Mouse (Mus musculus): Measurements from ENCODE around the gene Vav2. TPM values are rescaled to one million over a fixed set of nuclear protein-coding genes. Genes with fewer than 3 reads are reported as not detected.

The Vav2 gene
- total and polyA plus RNA-seq, 3 experiments: 11.3 to 12.5 (median 11.9) TPM

- Histone ChIP-seq H3K4me3 (no peak overlapping the region), H3K9ac (ENCODE audit: low read depth, low read length) (no peak overlapping the region), H3K79me2 (replicated peaks; ENCODE audit: control insufficient read depth, insufficient read depth, low read length) (0 out of 2 replicates have a peak, but pooled peaks cover 2% of the 10 kb centered on the region), H3K36me3 (ENCODE audit: control insufficient read depth, insufficient read depth, low read length) (no peaks in the 10 kb centered on the region), H3K4me1 (ENCODE audit: control insufficient read depth, insufficient read depth, low read length) (peaks cover 19% of the 10 kb centered on the region), H3K27ac (0 out of 2 replicates have a peak overlapping the region, but pooled peaks have one; percentile 4), H3K27me3 (ENCODE audit: control insufficient read depth, insufficient read depth, low read length) (no peaks in the 10 kb centered on the region)
- intact Hi-C loops (cut with DNase I): no loop called here
- no peak for DNase-seq
- 63% methylated on average over 7 of the region's 7 CpGs for WGBS
- TF ChIP-seq CTCF (IDR thresholded peaks at IDR 0.05) (no peak), POLR2A (IDR thresholded peaks at IDR 0.05; ENCODE audit: insufficient read depth, low read depth, low read length) (no peak), EP300 (IDR thresholded peaks at IDR 0.05; ENCODE audit: insufficient read depth, low read depth, low read length) (no peak)
Observed at GRCm38 (mm10) chr2:27412245-27412800, 14.5 kb downstream of the Vav2 start.

GRCm38 (mm10) chr2:27411688-27412174 is 15.1 kb downstream of the Vav2 start:
- no peak for TF ChIP-seq CTCF (IDR thresholded peaks at IDR 0.05)
- TF ChIP-seq EP300 (IDR thresholded peaks at IDR 0.05; ENCODE audit: insufficient read depth, low read depth, low read length): no peak
- no peak for TF ChIP-seq POLR2A (IDR thresholded peaks at IDR 0.05; ENCODE audit: insufficient read depth, low read depth, low read length)
- H3K27me3 ChIP-seq (ENCODE audit: control insufficient read depth, insufficient read depth, low read length): no peaks in the 10 kb centered on the region
- peak in 1 of 2 experiments; percentile 59 for DNase-seq
- no peak overlapping the region for H3K9ac ChIP-seq (ENCODE audit: low read depth, low read length)
- H3K36me3 ChIP-seq (ENCODE audit: control insufficient read depth, insufficient read depth, low read length): no peaks in the 10 kb centered on the region
- WGBS: 49% methylated on average over 8 of the region's 8 CpGs
- intact Hi-C loops (cut with DNase I): no loop called here
- no peak overlapping the region for H3K27ac ChIP-seq
- H3K4me1 ChIP-seq (ENCODE audit: control insufficient read depth, insufficient read depth, low read length): peaks cover 17% of the 10 kb centered on the region
- H3K4me3 ChIP-seq: no peak overlapping the region
- 0 out of 2 replicates have a peak, but pooled peaks cover 2% of the 10 kb centered on the region for H3K79me2 ChIP-seq (replicated peaks; ENCODE audit: control insufficient read depth, insufficient read depth, low read length)

DNA sequence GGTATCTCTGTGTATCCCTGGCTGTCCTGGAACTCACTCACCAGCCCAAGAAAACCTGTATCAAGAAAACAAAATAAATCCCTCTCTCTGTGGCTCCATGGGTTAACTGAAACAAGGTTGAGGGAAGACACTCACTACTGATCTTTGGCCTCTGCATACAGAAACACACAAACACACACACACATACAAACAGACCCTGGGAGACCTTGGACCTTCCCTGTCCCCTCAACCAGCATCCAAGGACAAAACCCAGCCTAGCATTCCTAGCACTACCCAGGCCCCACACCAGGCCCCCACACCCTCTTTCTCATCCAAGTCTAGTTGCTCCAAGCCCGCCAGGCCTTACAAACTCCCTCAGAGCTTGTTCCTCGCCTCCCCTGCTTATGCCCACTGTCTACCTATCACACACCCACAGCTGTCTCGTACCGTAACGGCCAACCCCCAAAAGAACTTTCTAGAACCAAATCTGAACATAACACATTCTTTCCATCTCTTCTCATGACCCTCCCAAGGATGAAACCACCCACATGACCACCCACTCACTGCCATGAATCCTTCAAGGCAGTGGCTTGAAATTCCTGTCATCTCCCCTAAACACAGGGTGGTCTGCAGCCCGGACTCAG is 16.2 kb downstream of the Vav2 start:
- WGBS: 91% methylated on average over 6 of the region's 6 CpGs
- no peak for DNase-seq
- H3K27me3 ChIP-seq (ENCODE audit: control insufficient read depth, insufficient read depth, low read length): no peaks in the 10 kb centered on the region
- intact Hi-C loops (cut with DNase I): no loop called here
- H3K4me1 ChIP-seq (ENCODE audit: control insufficient read depth, insufficient read depth, low read length): peaks cover 17% of the 10 kb centered on the region
- H3K4me3 ChIP-seq: no peak overlapping the region
- TF ChIP-seq EP300 (IDR thresholded peaks at IDR 0.05; ENCODE audit: insufficient read depth, low read depth, low read length) (no peak), CTCF (IDR thresholded peaks at IDR 0.05) (no peak)
- no peak overlapping the region for H3K27ac ChIP-seq
- no peak overlapping the region for H3K9ac ChIP-seq (ENCODE audit: low read depth, low read length)
- no peaks in the 10 kb centered on the region for H3K36me3 ChIP-seq (ENCODE audit: control insufficient read depth, insufficient read depth, low read length)
- 0 out of 2 replicates have a peak, but pooled peaks cover 2% of the 10 kb centered on the region for H3K79me2 ChIP-seq (replicated peaks; ENCODE audit: control insufficient read depth, insufficient read depth, low read length)

GRCm38 (mm10) chr2:27408194-27408593 is 18.6 kb downstream of the Vav2 start:
- no peak for DNase-seq
- Histone ChIP-seq H3K27me3 (ENCODE audit: control insufficient read depth, insufficient read depth, low read length) (no peaks in the 10 kb centered on the region), H3K4me3 (no peak overlapping the region), H3K9ac (ENCODE audit: low read depth, low read length) (no peak overlapping the region), H3K79me2 (replicated peaks; ENCODE audit: control insufficient read depth, insufficient read depth, low read length) (0 out of 2 replicates have a peak, but pooled peaks cover 3% of the 10 kb centered on the region), H3K36me3 (ENCODE audit: control insufficient read depth, insufficient read depth, low read length) (no peaks in the 10 kb centered on the region), H3K4me1 (ENCODE audit: control insufficient read depth, insufficient read depth, low read length) (peaks cover 10% of the 10 kb centered on the region), H3K27ac (no peak overlapping the region)
- 59% methylated on average over 3 of the region's 3 CpGs for WGBS
- intact Hi-C loops (cut with DNase I): no loop called here
- no peak for TF ChIP-seq EP300 (IDR thresholded peaks at IDR 0.05; ENCODE audit: insufficient read depth, low read depth, low read length)
- no peak for TF ChIP-seq POLR2A (IDR thresholded peaks at IDR 0.05; ENCODE audit: insufficient read depth, low read depth, low read length)
- TF ChIP-seq CTCF (IDR thresholded peaks at IDR 0.05): no peak

- 61% methylated on average over 5 of the region's 5 CpGs for WGBS
- intact Hi-C loops (cut with DNase I): no loop called here
- Histone ChIP-seq H3K27ac (no peak overlapping the region), H3K36me3 (ENCODE audit: control insufficient read depth, insufficient read depth, low read length) (no peaks in the 10 kb centered on the region), H3K4me1 (ENCODE audit: control insufficient read depth, insufficient read depth, low read length) (peaks cover 9% of the 10 kb centered on the region), H3K79me2 (replicated peaks; ENCODE audit: control insufficient read depth, insufficient read depth, low read length) (peaks cover 3% of the 10 kb centered on the region; the same call in 1 of the 2 replicates), H3K9ac (ENCODE audit: low read depth, low read length) (no peak overlapping the region), H3K4me3 (no peak overlapping the region), H3K27me3 (ENCODE audit: control insufficient read depth, insufficient read depth, low read length) (no peaks in the 10 kb centered on the region)
- TF ChIP-seq POLR2A (IDR thresholded peaks at IDR 0.05; ENCODE audit: insufficient read depth, low read depth, low read length) (no peak), EP300 (IDR thresholded peaks at IDR 0.05; ENCODE audit: insufficient read depth, low read depth, low read length) (no peak), CTCF (IDR thresholded peaks at IDR 0.05) (no peak)
- DNase-seq: no peak
Observed at GRCm38 (mm10) chr2:27406928-27407327, 19.9 kb downstream of the Vav2 start.
